Mouse (Mus musculus): ENCODE measurements around the gene Umps.

GRCm38 (mm10) chr16:34005986-34006385, 39.1 kb upstream of the Umps start:
- no peak for TF ChIP-seq CTCF (IDR thresholded peaks at IDR 0.05; ENCODE audit: low read depth)
- TF ChIP-seq EP300 (IDR thresholded peaks at IDR 0.05; ENCODE audit: low read depth), result no peak
